Comparison of ENCODE assay signal across 13 mouse cellular contexts in genomic region chr11:106962310-106962709, GRCm38 (mm10). TPM values are rescaled to one million over a fixed set of nuclear protein-coding genes. Genes with fewer than 3 reads are reported as not detected.
DNase-seq lines count a peak whose midpoint lies in the region; ATAC-seq and TF ChIP-seq lines count a peak whose summit lies in the region.
"Had no signal": no experiment of that assay in that cellular context is flagged by ENCODE, and none has a peak within 500 bp of the region (broad histone marks: within the 10 kb centered on the region; RNA-seq: fewer than 3 reads in every experiment).

No protein-coding gene starts in this region.

- no peak for TF ChIP-seq EP300 in heart, postnatal 0 days (IDR thresholded peaks at IDR 0.05; ENCODE audit: low read depth)
- no peak for TF ChIP-seq EP300 in liver, postnatal 0 days (IDR thresholded peaks at IDR 0.05; ENCODE audit: low read depth)

- H3K27ac ChIP-seq in heart, postnatal 0 days (ENCODE audit: low read depth) = peak overlapping the region; percentile 69; the same call in 1 of the 2 replicates
- H3K27ac ChIP-seq in spleen, adult 2 months (ENCODE audit: insufficient read depth, low read length) = peak overlapping the region; percentile 31
- H3K27ac ChIP-seq in liver, postnatal 0 days (ENCODE audit: low read depth) = peak overlapping the region; percentile 76
- H3K27ac ChIP-seq in hindbrain, embryonic 11.5 days (ENCODE audit: low read depth, low read length) = no peak overlapping the region
- H3K27ac ChIP-seq: embryonic facial prominence, embryonic 13.5 days; limb, embryonic 15.5 days; midbrain, embryonic 12.5 days had no signal

- TF ChIP-seq POLR2A in spleen, adult 2 months (IDR thresholded peaks at IDR 0.05; ENCODE audit: low read depth, low read length) = no peak

- no peak overlapping the region; the same call in 1 of the 2 replicates for H3K4me2 ChIP-seq in heart, postnatal 0 days (ENCODE audit: low read depth, low read length)
- H3K4me2 ChIP-seq in liver, postnatal 0 days (ENCODE audit: low read depth, low read length) = peak overlapping the region; percentile 47
- H3K4me2 ChIP-seq in hindbrain, embryonic 11.5 days (replicated peaks; ENCODE audit: low read depth, low read length) = no peak overlapping the region
- H3K4me2 ChIP-seq: embryonic facial prominence, embryonic 13.5 days; limb, embryonic 15.5 days; midbrain, embryonic 12.5 days had no signal

- H3K4me3 ChIP-seq in heart, postnatal 0 days (ENCODE audit: low read depth, low read length) = no peak overlapping the region
- H3K4me3 ChIP-seq in spleen, adult 2 months (ENCODE audit: extremely low read depth, insufficient read depth, insufficient read length) = peak overlapping the region; percentile 29; the same call in 1 of the 2 replicates
- H3K4me3 ChIP-seq in liver, postnatal 0 days (ENCODE audit: low read depth, low read length) = no peak overlapping the region
- no peak overlapping the region for H3K4me3 ChIP-seq in hindbrain, embryonic 11.5 days (ENCODE audit: low read depth, low read length)
- H3K4me3 ChIP-seq: embryonic facial prominence, embryonic 13.5 days; limb, embryonic 15.5 days; midbrain, embryonic 12.5 days had no signal

- no peak for ATAC-seq in heart, postnatal 0 days (ENCODE audit: insufficient read depth, low read depth)
- ATAC-seq in liver, postnatal 0 days = no peak
- no peak for ATAC-seq in hindbrain, embryonic 11.5 days (ENCODE audit: low FRiP score)
- ATAC-seq: intestine, postnatal 0 days had no signal

- no peaks in the 10 kb centered on the region for H3K36me3 ChIP-seq in heart, postnatal 0 days (replicated peaks; ENCODE audit: control insufficient read depth, insufficient read depth, low read length)
- H3K36me3 ChIP-seq in spleen, adult 2 months (ENCODE audit: control insufficient read depth, insufficient read depth, low read length) = no peaks in the 10 kb centered on the region
- H3K36me3 ChIP-seq in liver, postnatal 0 days (replicated peaks; ENCODE audit: insufficient read depth, low read length) = no peaks in the 10 kb centered on the region
- H3K36me3 ChIP-seq in hindbrain, embryonic 11.5 days (ENCODE audit: control insufficient read depth, insufficient read depth, low read length) = no peaks in the 10 kb centered on the region
- H3K36me3 ChIP-seq: embryonic facial prominence, embryonic 13.5 days; limb, embryonic 15.5 days; midbrain, embryonic 12.5 days had no signal

- H3K9me3 ChIP-seq in heart, postnatal 0 days (replicated peaks; ENCODE audit: control insufficient read depth, low read length) = no peaks in the 10 kb centered on the region
- no peaks in the 10 kb centered on the region for H3K9me3 ChIP-seq in liver, postnatal 0 days (ENCODE audit: low read length)
- H3K9me3 ChIP-seq in hindbrain, embryonic 11.5 days (ENCODE audit: control insufficient read depth, low read length) = no peaks in the 10 kb centered on the region
- H3K9me3 ChIP-seq: embryonic facial prominence, embryonic 13.5 days; limb, embryonic 15.5 days; midbrain, embryonic 12.5 days had no signal

- no peak for DNase-seq in heart, postnatal 0 days (ENCODE audit: low spot score)
- DNase-seq in heart, postnatal 10 days = no peak
- DNase-seq in spleen, adult 2 months (ENCODE audit: low read depth in 1 of 2, low spot score in 2 of 2) = no peak
- DNase-seq in spleen, postnatal 14 days (ENCODE audit: low spot score in 2 of 2) = no peak
- peak; percentile 17 for DNase-seq in T-cell, adult 2 months (ENCODE audit: low spot score)
- DNase-seq in liver, postnatal 0 days = no peak
- DNase-seq in gastrocnemius, postnatal 36 days = no peak
- no peak for DNase-seq in hindbrain, embryonic 11.5 days (ENCODE audit: low spot score)
- DNase-seq: right cerebral cortex, adult 18-20 months had no signal

- intact Hi-C loops in heart, postnatal 10 days (cut with DNase I) = no loop called here
- intact Hi-C loops in gastrocnemius, postnatal 36 days (cut with DNase I) = no loop called here

- no peak overlapping the region for H3K9ac ChIP-seq in heart, postnatal 0 days (replicated peaks; ENCODE audit: low read depth, low read length)
- no peak overlapping the region for H3K9ac ChIP-seq in liver, postnatal 0 days (replicated peaks)
- H3K9ac ChIP-seq in hindbrain, embryonic 11.5 days (ENCODE audit: low read depth, low read length) = no peak overlapping the region
- H3K9ac ChIP-seq: embryonic facial prominence, embryonic 13.5 days; limb, embryonic 15.5 days; midbrain, embryonic 12.5 days had no signal

- H3K27me3 ChIP-seq in heart, postnatal 0 days (ENCODE audit: control insufficient read depth, insufficient read depth, low read length) = no peaks in the 10 kb centered on the region
- H3K27me3 ChIP-seq in spleen, adult 2 months (ENCODE audit: control insufficient read depth, insufficient read depth, low read length) = no peaks in the 10 kb centered on the region
- H3K27me3 ChIP-seq in liver, postnatal 0 days (ENCODE audit: insufficient read depth, low read length) = no peaks in the 10 kb centered on the region
- no peaks in the 10 kb centered on the region for H3K27me3 ChIP-seq in hindbrain, embryonic 11.5 days (ENCODE audit: control insufficient read depth, insufficient read depth, low read length)
- H3K27me3 ChIP-seq: embryonic facial prominence, embryonic 13.5 days; limb, embryonic 15.5 days; midbrain, embryonic 12.5 days had no signal

- H3K4me1 ChIP-seq in heart, postnatal 0 days (ENCODE audit: control insufficient read depth, insufficient read depth) = peaks cover 26% of the 10 kb centered on the region
- peaks cover 18% of the 10 kb centered on the region for H3K4me1 ChIP-seq in spleen, adult 2 months (ENCODE audit: control insufficient read depth, insufficient read depth, insufficient read length)
- peaks cover 24% of the 10 kb centered on the region for H3K4me1 ChIP-seq in liver, postnatal 0 days (ENCODE audit: insufficient read depth)
- no peaks in the 10 kb centered on the region for H3K4me1 ChIP-seq in hindbrain, embryonic 11.5 days (replicated peaks; ENCODE audit: control insufficient read depth, insufficient read depth, low read length)

- no peak for TF ChIP-seq CTCF in heart, postnatal 0 days (IDR thresholded peaks at IDR 0.05; ENCODE audit: low read depth)
- TF ChIP-seq CTCF in spleen, adult 2 months (IDR thresholded peaks at IDR 0.05; ENCODE audit: extremely low read depth, insufficient read depth, insufficient read length, insufficient replicate concordance) = no peak
- TF ChIP-seq CTCF in liver, postnatal 0 days (IDR thresholded peaks at IDR 0.05; ENCODE audit: low read depth) = no peak

- WGBS in heart, postnatal 0 days = 81% methylated on average over 9 of the region's 9 CpGs
- WGBS in spleen, adult 2 months = 62% methylated on average over 9 of the region's 9 CpGs
- 67% methylated on average over 9 of the region's 9 CpGs for whole genome bisulfite sequencing in liver, postnatal 0 days (ENCODE audit: insufficient replicate concordance)
- WGBS in hindbrain, embryonic 11.5 days = 88% methylated on average over 9 of the region's 9 CpGs

RNA-seq across cellular contexts. Expression of gene Kpna2, which starts 37.0 kb away (rescaled TPM):
- total RNA-seq in heart, postnatal 0 days (2014; rRNA removed; ENCODE audit: low replicate concordance) = 177 and 180 TPM in 2 replicates
- 109 and 124 TPM in 2 replicates for polyA plus RNA-seq in heart, postnatal 0 days (2015; fragmentation: Nextera tagmentation; extraction: Ambion mirVana)
- 100 to 1,000 TPM; 104 to 112 TPM for total RNA-seq in heart, postnatal 10 days (2021)
- 16.0 and 16.1 TPM in 2 replicates for polyA plus RNA-seq in spleen, adult 2 months (2012; rRNA removed)
- polyA plus RNA-seq in liver, postnatal 0 days (2015; fragmentation: Nextera tagmentation; extraction: Ambion mirVana) = 115 and 128 TPM in 2 replicates
- total RNA-seq in gastrocnemius, postnatal 36 days (2021) = 10 to 100 TPM; 14.4 to 16.7 TPM
- polyA plus RNA-seq in hindbrain, embryonic 11.5 days (2014; fragmentation: Nextera tagmentation; extraction: Ambion mirVana) = 581 and 643 TPM in 2 replicates

RNA-seq across cellular contexts. Expression of gene Smurf2, which starts 41.8 kb away (rescaled TPM):
- total RNA-seq in heart, postnatal 0 days (2014; rRNA removed; ENCODE audit: low replicate concordance) = 26.2 and 34.8 TPM in 2 replicates
- 7.4 and 7.9 TPM in 2 replicates for polyA plus RNA-seq in heart, postnatal 0 days (2015; fragmentation: Nextera tagmentation; extraction: Ambion mirVana)
- 10 to 100 TPM; 38.8 to 46.9 TPM for total RNA-seq in heart, postnatal 10 days (2021)
- polyA plus RNA-seq in spleen, adult 2 months (2012; rRNA removed) = 4.9 TPM in 2 replicates
- polyA plus RNA-seq in liver, postnatal 0 days (2015; fragmentation: Nextera tagmentation; extraction: Ambion mirVana) = 4.5 and 4.8 TPM in 2 replicates
- total RNA-seq in gastrocnemius, postnatal 36 days (2021) = 10 to 100 TPM; 22.2 to 22.8 TPM
- polyA plus RNA-seq in hindbrain, embryonic 11.5 days (2014; fragmentation: Nextera tagmentation; extraction: Ambion mirVana) = 19.0 and 25.0 TPM in 2 replicates
